Mouse (Mus musculus) spleen, adult 2 months (tissue): ENCODE data around the gene E2f2.

Experiments
- CTCF ChIP-seq: fragments of 200-500 bp; IDR thresholded peaks from 2 replicates; pipeline ENCODE4 v1.5.1; 2011; ENCODE audit warnings: mild to moderate bottlenecking, inconsistent platforms; ENCODE audit not compliant: insufficient read depth, insufficient read length, insufficient replicate concordance; ENCODE audit errors: extremely low read depth
- POLR2A ChIP-seq: fragments of 200-500 bp; IDR thresholded peaks from 2 replicates; pipeline ENCODE4 v1.6.1; 2011; ENCODE audit warnings: low read depth, low read length, inconsistent platforms

GRCm38 (mm10) chr4:136145991-136146711 is 26.0 kb upstream of the E2f2 start:
- TF ChIP-seq CTCF (no peak), POLR2A (no peak)
